Comparison of ENCODE assay signal across 30 mouse cellular contexts in the genomic region with DNA sequence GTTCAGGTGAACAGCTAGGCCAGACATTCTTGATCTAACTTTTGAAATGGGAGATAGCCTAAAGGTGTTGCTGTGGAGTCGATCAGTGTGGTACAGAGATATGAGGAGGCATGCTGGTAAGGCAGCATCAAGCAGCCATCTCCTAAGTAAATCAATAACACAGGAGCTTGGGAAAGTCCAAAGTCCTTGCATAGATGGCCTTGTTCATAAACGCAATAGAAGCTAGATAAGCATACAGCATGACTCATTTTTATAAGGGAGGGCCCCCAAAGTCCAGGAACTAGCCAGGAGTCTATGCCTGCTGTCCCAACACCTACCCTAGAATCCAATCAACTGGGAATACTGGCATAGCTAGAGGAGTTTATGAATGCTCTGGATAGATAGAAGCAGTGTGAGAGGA. TPM values are rescaled to one million over a fixed set of nuclear protein-coding genes. Genes with fewer than 3 reads are reported as not detected.
DNase-seq lines count a peak whose midpoint lies in the region; ATAC-seq lines count a peak whose summit lies in the region.
"Had no signal": no experiment of that assay in that cellular context is flagged by ENCODE, and none has a peak within 500 bp of the region (broad histone marks: within the 10 kb centered on the region; RNA-seq: fewer than 3 reads in every experiment).

No protein-coding gene starts in this region.

- WGBS in intestine, embryonic 15.5 days, result 78% methylated on average over 2 of the region's 2 CpGs
- 29% methylated on average over 2 of the region's 2 CpGs for WGBS in large intestine, adult 2 months
- 70% methylated on average over 2 of the region's 2 CpGs for WGBS in stomach, embryonic 15.5 days

- no peaks in the 10 kb centered on the region for H3K4me1 ChIP-seq in intestine, embryonic 15.5 days (replicated peaks)
- H3K4me1 ChIP-seq in stomach, embryonic 15.5 days, result no peaks in the 10 kb centered on the region
- H3K4me1 ChIP-seq: embryonic facial prominence, embryonic 10.5 days; embryonic facial prominence, embryonic 13.5 days; forebrain, embryonic 12.5 days; forebrain, embryonic 15.5 days; heart, embryonic 12.5 days; heart, embryonic 15.5 days; hindbrain, embryonic 10.5 days; hindbrain, embryonic 13.5 days had no signal

- H3K36me3 ChIP-seq in intestine, embryonic 15.5 days, result 0 out of 2 replicates have a peak, but pooled peaks cover 4% of the 10 kb centered on the region
- H3K36me3 ChIP-seq in stomach, embryonic 15.5 days, result no peaks in the 10 kb centered on the region
- H3K36me3 ChIP-seq: embryonic facial prominence, embryonic 10.5 days; forebrain, embryonic 12.5 days; forebrain, embryonic 15.5 days; hindbrain, embryonic 10.5 days; hindbrain, embryonic 13.5 days had no signal

- H3K9me3 ChIP-seq in intestine, embryonic 15.5 days, result no peaks in the 10 kb centered on the region
- no peaks in the 10 kb centered on the region for H3K9me3 ChIP-seq in stomach, embryonic 15.5 days
- H3K9me3 ChIP-seq: embryonic facial prominence, embryonic 10.5 days; embryonic facial prominence, embryonic 13.5 days; forebrain, embryonic 12.5 days; forebrain, embryonic 15.5 days; heart, embryonic 12.5 days; heart, embryonic 15.5 days; hindbrain, embryonic 10.5 days; hindbrain, embryonic 13.5 days had no signal

- H3K27ac ChIP-seq in intestine, embryonic 15.5 days, result peak overlapping the region; percentile 70; the same call in 1 of the 2 replicates
- peak overlapping the region; percentile 44; the same call in 1 of the 2 replicates for H3K27ac ChIP-seq in stomach, embryonic 15.5 days
- H3K27ac ChIP-seq: embryonic facial prominence, embryonic 10.5 days; embryonic facial prominence, embryonic 13.5 days; forebrain, embryonic 12.5 days; forebrain, embryonic 15.5 days; heart, embryonic 15.5 days; hindbrain, embryonic 10.5 days; hindbrain, embryonic 13.5 days had no signal

- DNase-seq in large intestine, adult 2 months (ENCODE audit: low read depth, low spot score), result peak; percentile 57
- DNase-seq in adrenal gland, postnatal 25 days, result no peak
- DNase-seq in lung, postnatal 4 days, result no peak
- no peak for DNase-seq in Muller cell, postnatal 12 days (ENCODE audit: inconsistent ontology term)
- DNase-seq: adrenal gland, adult 8-10 months; adrenal gland, postnatal 36 days; cerebellum, adult 11 months; cerebellum, adult 2 months; cerebellum, adult 9-11 months; cerebellum, postnatal 25 days; embryo, embryonic 11 days; gastrocnemius, postnatal 25 days; heart, adult 18-20 months; heart, postnatal 10 days; heart, postnatal 36 days had no signal

- peak; percentile 94 for ATAC-seq in intestine, embryonic 15.5 days
- peak; percentile 73; the same call in 1 of the 2 replicates for ATAC-seq in stomach, embryonic 15.5 days (ENCODE audit: insufficient read depth, low FRiP score, low read depth)
- ATAC-seq in megakaryocyte, adult 5-6 weeks (ENCODE audit: poor library complexity, severe bottlenecking), result no peak
- ATAC-seq: activated CD4-positive, CD25-positive, alpha-beta regulatory T cell, adult 4 months; CD4-positive, CD25-positive, alpha-beta regulatory T cell, adult 4 months; forebrain, embryonic 15.5 days; hindbrain, embryonic 16.5 days had no signal

- no peak overlapping the region for H3K4me3 ChIP-seq in intestine, embryonic 15.5 days (replicated peaks)
- H3K4me3 ChIP-seq in stomach, embryonic 15.5 days (replicated peaks), result no peak overlapping the region
- H3K4me3 ChIP-seq: embryonic facial prominence, embryonic 10.5 days; embryonic facial prominence, embryonic 13.5 days; erythroblast, embryonic 14.5 days; forebrain, embryonic 12.5 days; forebrain, embryonic 15.5 days; heart, embryonic 12.5 days; heart, embryonic 15.5 days; hindbrain, embryonic 10.5 days; hindbrain, embryonic 13.5 days had no signal

- H3K4me2 ChIP-seq in intestine, embryonic 15.5 days (replicated peaks), result no peak overlapping the region; the same call in 1 of the 2 replicates
- no peak overlapping the region for H3K4me2 ChIP-seq in stomach, embryonic 15.5 days
- H3K4me2 ChIP-seq: embryonic facial prominence, embryonic 13.5 days; forebrain, embryonic 12.5 days; forebrain, embryonic 15.5 days; heart, embryonic 12.5 days; heart, embryonic 15.5 days; hindbrain, embryonic 13.5 days had no signal

- H3K9ac ChIP-seq in intestine, embryonic 15.5 days, result no peak overlapping the region
- no peak overlapping the region for H3K9ac ChIP-seq in stomach, embryonic 15.5 days
- H3K9ac ChIP-seq: embryonic facial prominence, embryonic 13.5 days; forebrain, embryonic 12.5 days; forebrain, embryonic 15.5 days; heart, embryonic 12.5 days; heart, embryonic 15.5 days; hindbrain, embryonic 13.5 days had no signal

- no peaks in the 10 kb centered on the region for H3K27me3 ChIP-seq in intestine, embryonic 15.5 days (replicated peaks)
- no peaks in the 10 kb centered on the region for H3K27me3 ChIP-seq in stomach, embryonic 15.5 days (replicated peaks)
- H3K27me3 ChIP-seq: embryonic facial prominence, embryonic 13.5 days; forebrain, embryonic 12.5 days; forebrain, embryonic 15.5 days; heart, embryonic 12.5 days; heart, embryonic 15.5 days; hindbrain, embryonic 13.5 days had no signal

RNA-seq across cellular contexts. Expression of a gene that starts 44.5 kb away (rescaled TPM):
- 13.0 and 13.9 TPM in 2 replicates for polyA plus RNA-seq in intestine, embryonic 15.5 days (2015; fragmentation: Nextera tagmentation; extraction: Ambion mirVana)
- polyA plus RNA-seq in large intestine, adult 2 months (2012; rRNA removed), result 23.1 and 34.6 TPM in 2 replicates
- polyA plus RNA-seq in stomach, embryonic 15.5 days (2015; fragmentation: Nextera tagmentation; extraction: Ambion mirVana), result 9.2 and 10.6 TPM in 2 replicates
- 122 and 133 TPM in 2 replicates for total RNA-seq in megakaryocyte, adult 5-6 weeks (2015)
- total RNA-seq in megakaryocyte, adult 5-6 weeks (2017), result 40.3 and 45.8 TPM in 2 replicates
- total RNA-seq in adrenal gland, postnatal 25 days (2021), result 25.6 and 27.2 TPM in 2 replicates
